Mouse (Mus musculus): Measurements from ENCODE around the gene Ttc28.

- TF ChIP-seq MYOG (IDR thresholded peaks at IDR 0.05; ENCODE audit: control insufficient read depth, extremely low read depth, insufficient read length) = no peak
- no peak for TF ChIP-seq CTCF (IDR thresholded peaks at IDR 0.05; ENCODE audit: control insufficient read depth, insufficient read depth, insufficient read length)
- TF ChIP-seq MAX (IDR thresholded peaks at IDR 0.05) = no peak
- TF ChIP-seq USF1 (IDR thresholded peaks at IDR 0.05; ENCODE audit: low read depth) = no peak
Measured at GRCm38 (mm10) chr5:111048036-111048435, 168.4 kb downstream of the Ttc28 start.
